Mouse (Mus musculus) urinary bladder, adult 18-20 months (tissue): ENCODE data around the gene Kcng3.

Experiments used
- DNase-seq, 2 experiments: peaks; one replicate each; pipeline ENCODE4 v3.0.0; 2022; ENCODE audit warnings: low spot score in 2 of 2, mixed read lengths in 2 of 2

Kcng3 gene

DNA sequence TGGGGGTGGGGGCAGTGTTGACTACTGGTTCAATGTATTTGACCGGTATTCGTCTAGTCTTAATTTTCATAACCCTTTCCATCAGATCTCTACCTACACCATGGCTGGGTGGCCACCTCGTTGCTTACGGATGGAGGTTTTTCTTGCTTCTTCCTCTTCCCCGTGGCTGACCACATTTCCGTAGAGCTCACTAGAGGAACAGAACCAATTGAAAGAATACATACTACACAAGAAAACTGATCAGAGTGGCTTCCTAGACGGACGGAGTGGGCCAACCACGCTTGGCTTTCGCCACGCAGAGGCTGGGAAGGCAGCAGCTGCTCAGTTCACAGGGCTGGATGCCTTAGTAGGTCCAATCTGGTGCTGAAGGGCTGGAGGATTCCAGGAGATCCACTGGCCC, 75.9 kb downstream of the Kcng3 start:
- DNase-seq: no peak

DNA sequence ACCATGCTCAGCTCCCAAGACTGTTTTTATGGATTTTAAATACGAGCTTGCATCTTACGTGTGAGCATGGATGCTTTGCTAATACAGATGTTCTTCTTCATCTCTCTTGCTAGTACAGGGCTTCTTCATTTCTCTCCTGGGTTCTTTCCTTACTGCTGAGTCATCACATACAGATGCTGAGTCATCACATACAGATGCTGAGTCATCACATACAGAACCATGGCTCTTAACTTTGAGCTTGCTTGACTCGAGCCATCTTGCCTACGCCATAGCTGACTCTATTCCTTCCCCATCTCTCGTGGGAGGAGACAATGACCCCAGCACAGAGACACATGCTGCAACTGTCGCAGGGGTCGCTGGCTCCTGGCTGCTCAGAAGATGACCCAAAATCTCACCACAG, 76.7 kb downstream of the Kcng3 start:
- no peak for DNase-seq

DNA sequence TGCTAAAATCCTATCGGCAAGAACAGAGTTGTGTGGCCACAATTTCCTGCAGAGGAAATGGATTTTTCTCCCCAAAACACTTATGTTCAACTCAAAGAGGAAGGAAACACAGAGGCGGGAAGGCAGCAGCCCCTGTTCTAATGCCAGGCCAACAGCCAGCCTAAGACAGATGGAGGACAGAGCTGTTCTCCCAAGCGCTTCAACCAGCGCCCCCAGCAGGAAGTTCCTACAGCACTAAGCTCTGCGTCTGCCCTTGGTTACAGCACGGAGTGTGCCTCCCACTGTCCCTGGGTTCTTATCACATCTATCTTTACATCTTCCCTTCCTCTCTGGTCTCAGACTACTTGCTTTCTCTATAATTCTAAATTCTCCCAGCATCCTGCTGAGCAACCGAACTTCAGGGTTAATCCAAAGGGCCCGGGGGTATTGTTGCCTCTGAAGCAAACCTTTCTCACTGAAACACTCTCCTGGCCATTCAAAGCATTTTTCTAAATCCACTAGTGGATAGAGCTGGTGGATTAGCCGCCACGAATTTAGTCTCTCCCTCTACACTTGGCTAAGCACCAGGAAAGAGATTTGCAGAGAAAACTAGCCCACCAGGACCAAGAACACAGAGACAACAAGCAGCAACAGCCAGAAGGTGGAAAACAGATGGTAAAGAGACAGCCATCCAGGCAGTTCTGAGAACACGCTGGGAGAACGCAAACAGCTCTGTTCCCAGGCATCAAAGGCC, 83.0 kb downstream of the Kcng3 start:
- no peak for DNase-seq

DNA sequence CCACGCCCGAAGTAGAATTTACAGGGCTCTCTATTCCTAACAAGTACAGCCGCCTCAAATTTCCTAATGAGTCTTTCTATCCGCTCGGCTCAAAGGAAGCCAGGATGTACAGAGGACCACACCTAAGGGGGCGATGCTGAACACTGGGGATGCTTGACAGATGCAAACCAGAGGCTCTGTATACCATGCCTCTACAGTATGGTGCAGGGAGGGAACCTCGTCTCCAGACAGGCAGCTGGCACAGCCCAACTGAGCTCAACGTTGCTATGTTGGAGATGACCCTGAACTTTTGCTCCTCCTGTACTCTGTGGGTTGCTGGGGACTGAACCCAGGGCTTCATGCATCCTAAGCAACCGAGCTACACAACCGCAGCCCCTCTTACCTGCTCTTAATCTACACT, 84.5 kb downstream of the Kcng3 start:
- DNase-seq: no peak

DNA sequence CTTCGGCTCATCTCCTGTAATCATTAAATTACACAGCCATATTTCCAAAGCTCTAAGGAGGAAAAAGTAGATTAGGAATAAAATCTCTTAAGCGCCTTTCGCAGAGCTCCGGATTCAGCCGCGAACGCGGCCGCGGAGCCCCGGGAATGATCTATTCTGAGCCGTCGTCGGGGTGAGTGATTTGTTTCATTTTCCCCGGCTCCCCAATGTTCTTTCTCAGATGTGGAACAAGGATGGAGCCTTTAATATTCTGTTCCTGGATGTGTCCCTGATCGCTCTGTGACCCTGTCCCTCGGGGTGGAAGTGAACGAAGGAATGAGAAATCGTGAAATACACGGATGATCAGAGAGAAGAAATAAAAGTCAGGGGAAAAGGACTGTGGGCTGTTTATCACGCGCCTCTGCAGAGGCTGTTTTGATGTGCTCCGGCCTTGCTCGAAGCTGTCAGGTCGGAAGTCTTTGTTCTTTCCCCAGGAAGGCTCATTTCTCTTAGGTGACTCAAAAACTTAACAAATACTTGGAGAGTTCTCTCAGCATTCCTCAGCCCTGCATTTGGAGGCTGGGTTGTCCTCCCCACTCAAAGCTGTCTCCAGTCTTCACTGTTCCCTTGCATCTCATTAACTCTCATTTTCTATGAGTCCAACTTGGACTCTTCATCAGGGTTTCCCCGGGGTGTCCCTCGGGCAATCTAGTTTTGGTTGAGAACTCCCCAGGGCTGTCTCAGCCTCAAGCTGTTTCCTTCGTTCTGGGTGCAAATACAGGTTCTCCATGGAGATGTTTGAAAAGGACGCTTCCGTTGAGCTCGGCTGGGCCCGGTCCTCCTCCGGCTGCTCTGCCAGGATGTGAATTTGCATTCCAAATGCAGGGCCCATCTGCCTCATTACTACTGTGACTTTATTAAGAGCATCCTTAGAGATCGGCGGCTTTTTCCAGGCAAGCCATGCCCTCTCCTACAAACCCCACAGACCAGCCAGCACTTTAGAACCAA, 85.6 kb downstream of the Kcng3 start:
- no peak for DNase-seq

DNA sequence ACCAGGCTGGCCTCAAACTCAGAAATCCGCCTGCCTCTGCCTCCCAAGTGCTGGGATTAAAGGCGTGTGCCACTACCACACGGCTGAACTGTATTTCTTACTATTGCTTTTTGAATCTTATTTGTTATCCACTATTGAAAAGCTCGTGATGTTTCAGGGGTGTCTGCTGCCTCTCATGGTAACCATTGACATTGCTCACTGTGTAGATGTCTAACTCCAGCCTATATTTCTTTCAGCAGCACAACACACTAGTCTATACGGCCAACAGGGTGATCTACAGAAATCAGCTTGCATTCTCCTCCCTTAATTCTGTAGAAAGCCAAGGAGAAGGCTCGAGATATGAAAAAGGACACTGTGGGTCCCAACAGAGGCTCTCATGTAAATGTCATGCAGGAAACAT, 86.4 kb downstream of the Kcng3 start:
- no peak for DNase-seq

DNA sequence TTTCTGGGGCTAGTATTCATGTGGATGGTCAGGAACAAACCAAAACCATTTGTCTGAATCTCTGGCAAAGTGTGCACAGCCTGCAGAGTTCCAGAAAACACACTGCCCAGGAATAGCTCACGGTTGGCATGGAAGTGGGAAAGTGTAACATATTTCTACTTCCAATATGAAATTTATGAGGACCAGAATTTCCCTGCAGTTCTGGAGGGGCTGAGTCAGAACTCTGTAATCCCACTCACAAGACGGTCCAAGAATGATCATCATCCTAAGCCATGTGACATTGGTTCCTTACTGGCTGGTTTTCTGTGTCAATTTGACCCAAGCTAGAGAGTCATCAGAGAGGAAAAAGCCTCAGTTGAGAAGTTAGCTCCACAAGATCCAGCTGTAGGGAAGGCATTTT, 89.3 kb downstream of the Kcng3 start:
- DNase-seq: peak in 1 of 2 experiments; percentile 13

DNA sequence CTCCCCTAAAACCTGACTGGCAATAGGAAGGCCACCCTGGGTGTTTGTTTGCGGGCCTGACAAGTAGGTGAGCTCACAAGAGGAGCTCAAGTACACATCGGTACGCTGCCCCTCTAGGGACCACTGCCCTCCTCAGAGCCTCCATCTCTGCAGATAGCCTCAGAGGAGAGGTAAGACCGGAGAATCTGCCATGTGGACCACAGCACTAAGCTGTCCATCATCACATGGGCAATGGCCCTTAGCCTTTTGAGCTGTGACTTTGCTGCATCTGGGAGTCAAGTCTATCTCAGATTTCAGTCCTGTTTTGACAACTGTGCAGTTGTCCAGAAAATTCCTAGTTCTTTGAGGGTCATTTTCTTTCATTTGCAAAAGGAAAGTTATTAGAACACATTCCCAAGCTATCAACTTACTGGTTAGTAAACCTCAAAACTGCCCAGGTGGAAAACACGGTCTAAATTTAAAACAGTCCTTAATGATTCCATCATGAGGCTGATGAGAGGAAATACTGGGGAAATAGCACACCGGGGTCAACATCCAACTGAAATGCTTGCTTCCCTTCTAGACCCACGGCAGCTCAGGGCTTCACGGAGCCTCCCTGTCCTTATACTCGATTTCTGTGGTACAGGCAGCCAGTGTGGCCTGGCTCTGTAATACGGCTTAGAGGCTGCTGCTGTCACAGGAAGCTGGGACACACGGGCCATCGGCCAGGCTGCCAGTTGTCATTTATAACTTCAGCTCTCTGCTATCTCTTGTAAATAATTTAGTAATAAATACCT, 92.2 kb downstream of the Kcng3 start:
- DNase-seq: no peak

DNA sequence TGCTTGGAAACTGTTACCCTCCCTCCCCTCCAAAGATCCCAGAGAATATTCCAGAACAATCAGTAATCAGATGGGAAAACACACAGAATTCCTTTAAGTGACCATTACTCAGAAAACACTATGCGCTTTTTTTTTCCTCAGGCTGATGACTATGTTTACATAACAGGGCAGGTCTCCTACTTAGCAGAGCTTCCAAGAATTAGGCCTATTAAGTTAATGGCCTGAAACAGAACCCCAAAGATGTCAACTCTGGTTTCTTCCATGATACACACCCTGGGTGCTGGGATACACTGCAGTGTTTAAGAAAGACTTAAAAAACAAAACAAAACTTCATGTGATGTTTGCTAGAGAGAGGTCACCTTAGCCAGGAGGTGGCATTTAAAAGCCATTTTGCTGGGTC, 93.0 kb downstream of the Kcng3 start:
- DNase-seq: no peak

DNA sequence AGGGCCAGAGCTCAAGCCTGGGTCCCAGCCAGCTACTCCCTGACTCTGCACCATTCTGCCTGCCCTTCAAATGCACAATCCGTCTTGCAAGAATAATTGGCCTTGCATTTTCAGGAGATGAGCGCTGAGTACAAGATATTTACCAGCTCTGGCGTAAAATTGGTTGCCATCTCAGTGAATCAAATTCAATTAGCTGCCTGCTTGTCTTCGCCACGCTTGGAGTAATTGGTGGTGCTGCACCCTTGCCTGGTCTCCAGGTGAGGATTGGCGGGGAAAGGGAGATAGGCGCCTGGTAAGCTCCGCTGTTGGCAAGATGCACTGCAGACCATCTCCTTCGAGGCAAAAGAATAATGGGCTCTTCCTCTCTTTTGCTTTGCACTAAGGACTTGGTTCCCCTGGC, 93.6 kb downstream of the Kcng3 start:
- DNase-seq: no peak
